Mouse (Mus musculus) thymus, adult 2 months (tissue): ENCODE measurements at regions not wholly inside any gene's neighbourhood (a gene's known extent, or its start where the extent isn't known, plus 50 kb on each side); places are given as distances from the start of the nearest gene placed in this dataset.

Experiments used
- CTCF ChIP-seq: fragments of 200-500 bp; IDR thresholded peaks from 2 replicates; pipeline ENCODE4 v1.5.1; 2012; ENCODE audit warnings: mild to moderate bottlenecking, control low read depth, low read length, moderate library complexity, borderline replicate concordance; ENCODE audit not compliant: control insufficient read depth, poor library complexity, insufficient read depth; ENCODE audit errors: extremely low read depth
- POLR2A ChIP-seq: fragments of 200-500 bp; IDR thresholded peaks from 2 replicates; pipeline ENCODE4 v1.6.1; 2012; ENCODE audit warnings: mild to moderate bottlenecking, low read length, control low read depth, moderate library complexity; ENCODE audit not compliant: control insufficient read depth, poor library complexity, insufficient read depth; ENCODE audit errors: extremely low read depth

DNA sequence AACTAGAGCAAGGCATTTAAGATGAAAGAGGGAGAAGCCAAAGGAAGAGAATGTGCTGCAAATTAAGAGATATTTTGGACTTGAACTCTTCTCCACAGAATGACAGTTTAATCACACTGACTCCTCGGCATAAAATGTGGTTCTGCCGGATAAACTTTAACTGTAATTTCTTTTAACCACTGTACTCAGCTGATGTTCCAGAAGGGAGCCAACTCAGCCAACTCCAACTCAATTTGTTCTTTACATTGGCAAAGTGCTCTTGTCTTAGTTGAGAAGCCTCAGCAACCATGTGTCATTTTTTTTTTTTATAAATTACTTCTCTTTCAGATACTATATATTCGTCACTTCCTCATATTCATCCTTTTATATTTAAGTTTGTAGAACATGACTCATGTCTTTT lies 90.0 kb downstream of the Tpbg start:
- TF ChIP-seq POLR2A (no peak), CTCF (no peak)
